Mouse (Mus musculus): Measurements from ENCODE around the gene Olfr1510.

DNA sequence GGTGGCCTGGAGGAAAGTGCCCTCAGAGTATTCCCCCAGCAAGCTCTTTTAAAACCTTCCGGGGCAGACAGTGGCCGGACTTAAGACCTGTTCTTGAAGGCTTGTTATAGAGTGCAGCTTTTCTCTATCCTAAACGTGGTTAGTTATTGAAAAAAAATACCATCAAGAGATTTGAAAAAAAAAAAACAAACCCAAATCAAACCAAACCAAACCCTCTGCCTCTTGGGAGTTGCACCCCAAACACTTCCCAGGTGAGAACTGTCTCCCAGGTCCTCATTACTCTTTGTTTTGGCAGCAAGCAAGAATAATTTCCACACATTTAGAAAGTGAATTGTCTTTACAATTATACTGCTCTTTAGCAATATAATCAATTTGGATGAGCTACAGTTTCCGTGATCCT lies 16.9 kb downstream of the Olfr1510 start, which contains the start of gene Olfr1511:
- TF ChIP-seq GATA2 (IDR thresholded peaks at IDR 0.05; ENCODE audit: borderline replicate concordance, low read depth, low read length): no peak
- TF ChIP-seq CTCF (IDR thresholded peaks at IDR 0.05; ENCODE audit: low read depth, low read length): no peak
- no peak for TF ChIP-seq GATA1 (IDR thresholded peaks at IDR 0.05; ENCODE audit: borderline replicate concordance, low read length)

Data from G1E (cell line).